Mouse (Mus musculus) cortical plate, adult 2 months (tissue): ENCODE results near the gene Trim38. TPM values are rescaled to one million over a fixed set of nuclear protein-coding genes. Genes with fewer than 3 reads are reported as not detected.

Experiments
- H3K27ac ChIP-seq: fragments of 200-500 bp; 2 replicates; pipeline ENCODE4 v1.5.1; 2012; ENCODE audit warnings: low read length, control low read depth, inconsistent platforms; ENCODE audit not compliant: insufficient read depth
- H3K4me1 ChIP-seq: fragments of 200-500 bp; 2 replicates; pipeline ENCODE4 v1.6.1; 2011; ENCODE audit warnings: low read length; ENCODE audit not compliant: control insufficient read depth, insufficient read depth
- H3K4me3 ChIP-seq: fragments of 200-500 bp; 2 replicates; pipeline ENCODE4 v1.5.1; 2011; ENCODE audit warnings: mild to moderate bottlenecking, low read length, control low read depth; ENCODE audit not compliant: insufficient read depth
- CTCF ChIP-seq: fragments of 200-500 bp; IDR thresholded peaks from 2 replicates; pipeline ENCODE4 v1.5.1; 2011; ENCODE audit warnings: mild to moderate bottlenecking, control low read depth, low read length; ENCODE audit not compliant: insufficient read depth; ENCODE audit errors: extremely low read depth
- POLR2A ChIP-seq: fragments of 200-500 bp; IDR thresholded peaks from 2 replicates; pipeline ENCODE4 v1.6.1; 2011; ENCODE audit warnings: mild to moderate bottlenecking, low read length, control low read depth; ENCODE audit not compliant: insufficient read depth; ENCODE audit errors: extremely low read depth
- polyA plus RNA-seq: library from polyadenylated mRNA; depleted of rRNA; stranded (reverse); fragments of >200 nt; gene quantifications from 2 replicates; pipeline ENCODE4 v1.2.3, GENCODE M21; 2012; rRNA removed

The Trim38 gene
- polyA plus RNA-seq, 1 experiment: 0.21 TPM

GRCm38 (mm10) chr13:23822213-23822612, 52.5 kb downstream of the Trim38 start:
- no peaks in the 10 kb centered on the region for H3K4me1 ChIP-seq
- no peak for TF ChIP-seq CTCF
- no peak for TF ChIP-seq POLR2A
- H3K27ac ChIP-seq: no peak overlapping the region
- no peak overlapping the region for H3K4me3 ChIP-seq

DNA sequence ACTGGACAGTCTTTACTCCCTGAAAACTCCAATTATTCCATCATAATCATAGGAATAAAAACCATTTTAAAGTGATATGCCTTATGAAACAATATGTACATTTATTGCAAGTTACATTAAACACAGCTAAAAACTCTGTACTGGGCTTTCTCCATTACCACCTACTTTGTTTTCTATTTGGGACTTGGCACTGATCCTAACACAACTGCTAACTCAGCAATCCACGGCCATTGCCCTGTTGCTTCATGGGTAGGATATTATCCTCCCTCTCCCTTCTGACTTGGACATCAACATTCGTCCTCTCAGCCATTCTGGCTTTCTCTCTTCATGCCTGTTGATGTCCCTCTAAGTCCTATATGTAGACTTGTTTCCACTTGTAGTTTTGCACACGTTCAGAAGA, 56.9 kb downstream of the Trim38 start:
- Histone ChIP-seq H3K4me1 (no peaks in the 10 kb centered on the region), H3K4me3 (no peak overlapping the region), H3K27ac (no peak overlapping the region)
- no peak for TF ChIP-seq CTCF

GRCm38 (mm10) chr13:23833053-23833452, 63.3 kb downstream of the Trim38 start:
- Histone ChIP-seq H3K4me3 (no peak overlapping the region), H3K4me1 (no peaks in the 10 kb centered on the region), H3K27ac (no peak overlapping the region)
- TF ChIP-seq CTCF (peak; percentile 63), POLR2A (no peak)

DNA sequence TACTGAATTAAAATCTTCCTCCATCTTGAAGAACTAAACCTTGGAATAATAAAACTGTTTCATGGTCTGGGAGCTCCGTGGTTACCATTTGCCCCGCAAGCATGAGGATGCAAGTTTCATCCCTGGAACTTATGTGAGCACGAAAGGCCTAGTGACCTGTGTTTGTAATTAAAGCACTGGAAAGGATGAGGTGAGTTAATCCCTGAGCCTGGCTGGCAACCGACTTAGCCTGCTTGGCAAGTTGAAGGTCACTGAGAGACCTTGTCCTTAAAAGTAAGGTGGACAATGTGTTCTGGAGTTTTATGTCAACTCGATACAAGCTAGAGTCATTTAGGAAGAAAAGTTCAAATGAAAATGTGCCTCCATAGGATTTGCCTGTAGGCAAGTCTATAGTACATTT, 65.1 kb downstream of the Trim38 start:
- Histone ChIP-seq H3K4me1 (no peaks in the 10 kb centered on the region), H3K4me3 (no peak overlapping the region), H3K27ac (no peak overlapping the region)
- no peak for TF ChIP-seq CTCF
- TF ChIP-seq POLR2A: no peak

DNA sequence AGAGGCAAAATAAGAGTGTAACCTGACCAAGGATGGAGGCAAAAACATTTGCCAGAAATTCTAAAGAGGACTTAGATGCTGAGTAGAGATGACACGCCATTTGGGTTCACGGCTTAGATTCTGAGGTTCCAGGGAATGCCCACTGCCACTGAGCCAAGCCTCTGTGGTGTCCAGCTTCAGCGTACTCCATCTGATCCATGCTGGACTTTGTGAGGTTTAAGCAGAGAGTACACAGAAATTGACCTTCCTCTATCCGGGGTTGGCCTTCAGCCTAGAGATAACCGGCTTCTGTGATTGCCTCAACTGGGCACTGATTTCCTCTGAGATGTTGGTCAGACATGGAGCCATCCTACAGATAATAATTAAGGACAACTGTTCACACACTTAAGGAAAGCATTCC, 66.9 kb downstream of the Trim38 start:
- Histone ChIP-seq H3K4me3 (no peak overlapping the region), H3K27ac (no peak overlapping the region), H3K4me1 (no peaks in the 10 kb centered on the region)
- TF ChIP-seq POLR2A (no peak), CTCF (no peak)

DNA sequence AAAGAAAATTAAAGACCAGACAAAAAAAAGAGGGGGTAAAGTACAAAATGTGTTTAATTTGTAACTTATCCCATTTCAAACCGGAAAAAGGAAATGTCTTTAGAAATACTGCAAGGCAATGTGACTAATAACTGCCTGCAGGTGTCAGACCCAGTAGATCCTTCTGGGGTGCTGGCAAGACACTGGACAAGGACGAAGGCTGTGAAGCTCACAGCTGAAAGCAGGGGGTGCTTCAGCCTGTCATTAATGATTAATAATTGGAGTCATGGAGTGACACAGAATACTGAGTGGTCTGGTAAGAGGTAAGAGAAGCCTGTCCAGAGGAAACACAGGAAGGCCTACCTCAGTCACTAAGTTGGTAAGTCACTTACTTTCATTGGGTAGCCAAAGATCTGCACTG, 69.6 kb downstream of the Trim38 start, which contains the start of gene Slc17a3:
Gene Slc17a3, plus strand, starts transcription at position 127 of the 400 bp plus-strand sequence.
- no peak within 1 kb of the TSS for H3K27ac ChIP-seq
- H3K4me3 ChIP-seq: no peak within 1 kb of the TSS
- H3K4me1 ChIP-seq: no peaks in the 10 kb centered on the region
- TF ChIP-seq POLR2A (no peak), CTCF (no peak)

Other genes starting within 250 kb of the Trim38 start
- 20.7 and 34.8 TPM in 2 replicates for gene Hist1h4h, start 238.9 kb upstream of the Trim38 start, polyA plus RNA-seq
- 6.4 and 14.2 TPM in 2 replicates for gene Hist1h2af, start 236.0 kb upstream of the Trim38 start, polyA plus RNA-seq
- gene Hist1h3g, start 234.5 kb upstream of the Trim38 start, polyA plus RNA-seq: 0.74 and 0.92 TPM in 2 replicates
- 0.29 and 0.38 TPM in 2 replicates for gene Hist1h2bh, start 226.5 kb upstream of the Trim38 start, polyA plus RNA-seq
- 0.73 TPM in 1 of 2 replicates, not detected in the other for gene Hist1h3f, start 225.9 kb upstream of the Trim38 start, polyA plus RNA-seq
- gene Hist1h4f, start 218.3 kb upstream of the Trim38 start, polyA plus RNA-seq: 4.5 and 13.1 TPM in 2 replicates
- gene Hist1h1d, start 216.7 kb upstream of the Trim38 start, polyA plus RNA-seq: 0.04 and 0.08 TPM in 2 replicates
- gene Hist1h3e, start 207.5 kb upstream of the Trim38 start, polyA plus RNA-seq: 1.2 and 2.9 TPM in 2 replicates
- 0.50 and 1.1 TPM in 2 replicates for gene Hist1h2ae, start 198.7 kb upstream of the Trim38 start, polyA plus RNA-seq
- 7.8 and 11.4 TPM in 2 replicates for gene Hist1h2bg, start 198.5 kb upstream of the Trim38 start, polyA plus RNA-seq
- gene Hist1h2bf, start 195.7 kb upstream of the Trim38 start, polyA plus RNA-seq: 0.67 TPM in 1 of 2 replicates, not detected in the other
- 0.32 and 0.92 TPM in 2 replicates for gene Hist1h2ad, start 195.5 kb upstream of the Trim38 start, polyA plus RNA-seq
- 2.6 and 3.0 TPM in 2 replicates for gene Hist1h3d, start 194.2 kb upstream of the Trim38 start, polyA plus RNA-seq
- gene Hist1h4d, start 188.3 kb upstream of the Trim38 start, polyA plus RNA-seq: 4.4 and 8.9 TPM in 2 replicates
- gene Hist1h2be, start 148.8 kb upstream of the Trim38 start, polyA plus RNA-seq: 4.2 and 4.6 TPM in 2 replicates
- gene Hist1h1e, start 147.4 kb upstream of the Trim38 start, polyA plus RNA-seq: 4.0 and 4.6 TPM in 2 replicates
- 1.2 and 1.5 TPM in 2 replicates for gene Hist1h2ac, start 86.0 kb upstream of the Trim38 start, polyA plus RNA-seq
- gene Hist1h2bc, start 85.7 kb upstream of the Trim38 start, polyA plus RNA-seq: 117 and 130 TPM in 2 replicates
- not detected in 2 replicates for gene Hist1h1t, start 74.1 kb upstream of the Trim38 start, polyA plus RNA-seq
- 4.1 and 9.6 TPM in 2 replicates for gene Hist1h4c, start 71.5 kb upstream of the Trim38 start, polyA plus RNA-seq
- gene Hfe, start 59.1 kb upstream of the Trim38 start, polyA plus RNA-seq: 4.2 and 4.3 TPM in 2 replicates
- gene Hist1h1c, start 31.1 kb upstream of the Trim38 start, polyA plus RNA-seq: 42.1 and 42.4 TPM in 2 replicates
- 0.56 TPM in 1 of 2 replicates, not detected in the other for gene Hist1h3c, start 24.3 kb upstream of the Trim38 start, polyA plus RNA-seq
- gene Hist1h2bb, start 23.2 kb upstream of the Trim38 start, polyA plus RNA-seq: 0.79 and 1.9 TPM in 2 replicates
- 1.6 and 1.9 TPM in 2 replicates for gene Hist1h2ab, start 18.8 kb upstream of the Trim38 start, polyA plus RNA-seq
- 0.57 and 0.77 TPM in 2 replicates for gene Hist1h3b, start 17.6 kb upstream of the Trim38 start, polyA plus RNA-seq
- gene Hist1h4b, start 12.9 kb upstream of the Trim38 start, polyA plus RNA-seq: 3.7 and 8.3 TPM in 2 replicates
- gene Hist1h4a, start 8.7 kb upstream of the Trim38 start, polyA plus RNA-seq: 4.2 and 9.6 TPM in 2 replicates
- 0.57 and 1.4 TPM in 2 replicates for gene Hist1h3a, start 7.5 kb upstream of the Trim38 start, polyA plus RNA-seq
- gene Hist1h1a, start 6.2 kb upstream of the Trim38 start, polyA plus RNA-seq: 0.55 and 0.77 TPM in 2 replicates
- 0.06 TPM in 1 of 2 replicates, not detected in the other for gene Slc17a2, start 37.1 kb downstream of the Trim38 start, polyA plus RNA-seq
- not detected in 2 replicates for gene Slc17a3, start 69.5 kb downstream of the Trim38 start, polyA plus RNA-seq
- gene Slc17a1, start 97.8 kb downstream of the Trim38 start, polyA plus RNA-seq: not detected in 2 replicates
- gene Slc17a4, start 145.1 kb downstream of the Trim38 start, polyA plus RNA-seq: not detected in 2 replicates
- gene Hist1h2ba, start 164.2 kb downstream of the Trim38 start, polyA plus RNA-seq: not detected in 2 replicates
- not detected in 2 replicates for gene Hist1h2aa, start 164.5 kb downstream of the Trim38 start, polyA plus RNA-seq
- 0.42 and 0.62 TPM in 2 replicates for gene Scgn, start 221.3 kb downstream of the Trim38 start, polyA plus RNA-seq